Mouse (Mus musculus): ENCODE data around the gene Celf6. TPM values are rescaled to one million over a fixed set of nuclear protein-coding genes. Genes with fewer than 3 reads are reported as not detected.
A peak's percentile ranks its signal among the peaks of the same experiment; 100 is the strongest.

The Celf6 gene
- polyA plus RNA-seq, 1 experiment from 2014 or later: 12.1 TPM

DNA sequence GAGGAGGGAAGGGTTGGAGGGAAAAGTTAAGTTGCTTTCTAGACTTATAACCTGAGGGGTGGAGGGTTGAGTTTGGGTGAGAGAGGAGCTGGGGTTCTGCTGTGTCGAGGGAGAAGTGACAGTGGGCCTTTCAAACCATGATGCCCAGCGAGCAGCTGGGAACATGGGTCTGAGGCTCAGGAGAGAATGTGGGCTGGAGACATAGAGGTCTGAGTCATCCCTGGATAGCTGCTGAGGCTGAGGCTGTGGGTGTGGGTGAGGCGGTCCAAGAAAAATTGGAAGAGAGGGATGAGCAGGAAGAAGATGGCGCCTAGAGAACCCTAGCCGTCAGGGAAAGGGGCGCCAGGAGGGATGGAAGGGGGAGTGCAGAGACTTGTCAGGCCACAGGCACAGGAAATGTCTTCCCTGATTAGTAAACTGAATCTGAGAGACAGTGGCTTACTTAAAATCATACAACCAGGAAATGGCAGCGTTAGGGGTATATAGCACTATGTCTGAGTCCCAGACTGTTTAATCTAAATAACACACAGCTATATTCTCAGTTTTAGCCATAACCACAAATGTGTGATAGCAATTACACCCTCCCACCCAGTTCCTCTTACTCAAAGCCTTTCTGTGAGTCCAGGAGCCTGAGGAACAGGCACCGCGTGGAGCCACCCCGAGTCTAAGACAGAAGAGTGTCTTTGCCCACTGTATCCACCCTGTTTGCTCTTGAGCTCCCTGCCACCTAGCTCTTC lies 12.2 kb downstream of the Celf6 start:
- no peaks in the 10 kb centered on the region; the same call in 1 of the 2 replicates for H3K4me1 ChIP-seq (replicated peaks; ENCODE audit: control insufficient read depth, insufficient read depth, low read length)

DNA sequence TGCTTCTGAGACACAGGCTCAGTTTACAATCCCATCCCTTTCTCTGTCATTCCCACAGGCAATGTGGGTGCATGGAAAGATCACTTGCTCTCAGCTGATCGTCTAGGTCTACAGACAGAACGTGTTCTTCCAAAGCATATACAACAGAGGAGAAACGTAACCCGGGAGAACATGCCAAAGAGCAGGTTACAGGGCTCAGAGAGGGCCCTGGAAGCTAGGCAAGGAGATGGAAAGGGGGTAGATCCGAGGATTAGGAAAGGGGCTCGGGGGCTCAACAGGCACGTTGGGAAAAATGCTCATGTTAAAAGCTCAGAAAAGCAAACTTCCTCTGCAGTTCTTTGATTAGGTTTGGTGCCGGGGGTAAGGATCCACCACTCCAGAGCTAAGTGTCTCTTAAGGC lies 23.9 kb downstream of the Celf6 start:
- ATAC-seq (ENCODE audit: low FRiP score) (no peak), DNase-seq (ENCODE audit: low spot score) (no peak)
- WGBS: 80% methylated on average over 8 of the region's 8 CpGs

More for the DNA sequence above, 12.2 kb downstream of the Celf6 start:
- Histone ChIP-seq H3K27me3 (ENCODE audit: control insufficient read depth, insufficient read depth, low read length) (peaks cover 8% of the 10 kb centered on the region), H3K9me3 (ENCODE audit: control insufficient read depth, low read length) (no peaks in the 10 kb centered on the region), H3K27ac (ENCODE audit: low read depth, low read length) (no peak overlapping the region), H3K4me2 (replicated peaks; ENCODE audit: low read depth, low read length) (no peak overlapping the region), H3K4me3 (ENCODE audit: low read depth, low read length) (no peak overlapping the region), H3K9ac (ENCODE audit: low read depth, low read length) (no peak overlapping the region), H3K36me3 (ENCODE audit: control insufficient read depth, insufficient read depth, low read length) (no peaks in the 10 kb centered on the region)
- DNase-seq (ENCODE audit: low spot score) (no peak), ATAC-seq (ENCODE audit: low FRiP score) (no peak)
- 81% methylated on average over 10 of the region's 10 CpGs for WGBS

DNA sequence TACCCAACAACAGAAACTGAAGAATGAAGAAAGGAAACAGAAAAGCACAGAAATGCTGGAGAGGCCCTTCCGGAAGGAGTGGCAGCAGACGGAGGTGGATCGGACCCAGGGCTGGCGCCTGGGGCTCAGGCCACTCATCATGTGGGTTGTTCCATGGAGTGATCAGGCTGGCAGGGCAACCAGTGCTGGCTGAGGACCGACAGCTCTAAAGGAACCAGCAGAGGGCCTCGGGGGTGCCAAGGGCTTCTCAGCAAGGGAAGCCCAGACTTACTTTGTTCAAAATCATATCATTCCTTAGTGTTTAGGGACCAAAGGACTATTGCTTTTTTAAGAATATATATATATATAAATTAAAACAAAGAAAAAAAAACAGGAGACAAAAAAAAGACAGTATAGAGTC lies 28.2 kb downstream of the Celf6 start:
- Histone ChIP-seq H3K9ac (ENCODE audit: low read depth, low read length) (no peak overlapping the region), H3K27me3 (ENCODE audit: control insufficient read depth, insufficient read depth, low read length) (peaks cover 2% of the 10 kb centered on the region; the same call in 1 of the 2 replicates), H3K36me3 (ENCODE audit: control insufficient read depth, insufficient read depth, low read length) (no peaks in the 10 kb centered on the region), H3K27ac (ENCODE audit: low read depth, low read length) (no peak overlapping the region), H3K4me1 (replicated peaks; ENCODE audit: control insufficient read depth, insufficient read depth, low read length) (no peaks in the 10 kb centered on the region), H3K4me2 (replicated peaks; ENCODE audit: low read depth, low read length) (no peak overlapping the region), H3K9me3 (ENCODE audit: control insufficient read depth, low read length) (no peaks in the 10 kb centered on the region), H3K4me3 (ENCODE audit: low read depth, low read length) (no peak overlapping the region)
- ATAC-seq (ENCODE audit: low FRiP score): no peak
- 58% methylated on average over 6 of the region's 6 CpGs for WGBS
- DNase-seq (ENCODE audit: low spot score): no peak

More for the DNA sequence above, 23.9 kb downstream of the Celf6 start:
- Histone ChIP-seq H3K4me3 (ENCODE audit: low read depth, low read length) (no peak overlapping the region), H3K9ac (ENCODE audit: low read depth, low read length) (no peak overlapping the region), H3K27me3 (ENCODE audit: control insufficient read depth, insufficient read depth, low read length) (peaks cover 2% of the 10 kb centered on the region; the same call in 1 of the 2 replicates), H3K4me1 (replicated peaks; ENCODE audit: control insufficient read depth, insufficient read depth, low read length) (no peaks in the 10 kb centered on the region), H3K9me3 (ENCODE audit: control insufficient read depth, low read length) (no peaks in the 10 kb centered on the region), H3K27ac (ENCODE audit: low read depth, low read length) (no peak overlapping the region), H3K4me2 (replicated peaks; ENCODE audit: low read depth, low read length) (no peak overlapping the region), H3K36me3 (ENCODE audit: control insufficient read depth, insufficient read depth, low read length) (no peaks in the 10 kb centered on the region)

DNA sequence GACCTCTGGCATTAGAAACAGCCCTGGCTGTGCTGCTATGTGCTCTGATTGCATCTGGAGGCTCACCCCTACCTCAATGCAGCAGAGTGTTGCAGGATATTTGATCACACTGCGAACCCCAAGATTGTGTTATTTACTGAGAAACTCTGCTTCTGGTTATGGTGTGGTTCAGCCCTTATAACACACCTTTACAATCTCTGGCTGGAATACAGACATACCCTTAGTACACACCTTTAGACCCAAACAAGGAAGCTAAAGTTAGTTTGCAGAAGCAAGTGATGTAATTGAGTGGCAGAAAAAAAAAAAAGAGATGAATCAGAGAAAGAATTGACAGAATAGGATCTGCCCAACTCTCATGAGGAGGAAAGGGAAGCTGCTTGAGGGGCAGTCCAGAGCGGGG lies 33.2 kb downstream of the Celf6 start:
- no peaks in the 10 kb centered on the region for H3K9me3 ChIP-seq (ENCODE audit: control insufficient read depth, low read length)
- no peak overlapping the region for H3K4me2 ChIP-seq (replicated peaks; ENCODE audit: low read depth, low read length)
- H3K9ac ChIP-seq (ENCODE audit: low read depth, low read length): no peak overlapping the region
- no peaks in the 10 kb centered on the region for H3K27me3 ChIP-seq (ENCODE audit: control insufficient read depth, insufficient read depth, low read length)
- no peak overlapping the region for H3K4me3 ChIP-seq (ENCODE audit: low read depth, low read length)
- DNase-seq (ENCODE audit: low spot score): no peak
- no peak overlapping the region for H3K27ac ChIP-seq (ENCODE audit: low read depth, low read length)
- WGBS: 92% methylated on average over 2 of the region's 2 CpGs
- no peaks in the 10 kb centered on the region for H3K4me1 ChIP-seq (replicated peaks; ENCODE audit: control insufficient read depth, insufficient read depth, low read length)
- no peak for ATAC-seq (ENCODE audit: low FRiP score)
- H3K36me3 ChIP-seq (ENCODE audit: control insufficient read depth, insufficient read depth, low read length): no peaks in the 10 kb centered on the region

DNA sequence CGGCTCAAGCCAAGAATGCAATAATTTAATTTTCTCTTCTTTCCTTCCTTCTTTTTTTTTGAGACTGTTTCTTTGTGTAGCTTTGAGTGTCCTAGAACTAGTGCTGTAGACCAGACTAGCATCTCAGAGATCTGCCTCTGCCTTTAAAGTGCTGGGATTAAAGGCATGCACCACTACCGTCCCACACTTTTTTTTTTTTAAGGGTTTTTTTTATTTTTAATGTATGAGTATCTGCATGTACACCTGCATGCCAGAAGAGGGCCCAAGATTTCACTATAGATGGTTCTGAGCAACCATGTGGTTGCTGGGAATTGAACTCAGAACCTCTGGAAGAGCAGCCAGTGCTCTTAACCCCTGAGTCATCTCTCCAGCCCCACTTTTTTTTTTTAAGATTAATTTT lies 38.1 kb downstream of the Celf6 start:
- Histone ChIP-seq H3K9ac (ENCODE audit: low read depth, low read length) (no peak overlapping the region), H3K4me2 (replicated peaks; ENCODE audit: low read depth, low read length) (no peak overlapping the region), H3K27me3 (ENCODE audit: control insufficient read depth, insufficient read depth, low read length) (no peaks in the 10 kb centered on the region), H3K4me3 (ENCODE audit: low read depth, low read length) (no peak overlapping the region), H3K4me1 (replicated peaks; ENCODE audit: control insufficient read depth, insufficient read depth, low read length) (0 out of 2 replicates have a peak, but pooled peaks cover 2% of the 10 kb centered on the region), H3K9me3 (ENCODE audit: control insufficient read depth, low read length) (no peaks in the 10 kb centered on the region), H3K36me3 (ENCODE audit: control insufficient read depth, insufficient read depth, low read length) (no peaks in the 10 kb centered on the region), H3K27ac (ENCODE audit: low read depth, low read length) (no peak overlapping the region)
- WGBS: 94% methylated on average over 2 of the region's 2 CpGs
- ATAC-seq (ENCODE audit: low FRiP score) (no peak), DNase-seq (ENCODE audit: low spot score) (no peak)

DNA sequence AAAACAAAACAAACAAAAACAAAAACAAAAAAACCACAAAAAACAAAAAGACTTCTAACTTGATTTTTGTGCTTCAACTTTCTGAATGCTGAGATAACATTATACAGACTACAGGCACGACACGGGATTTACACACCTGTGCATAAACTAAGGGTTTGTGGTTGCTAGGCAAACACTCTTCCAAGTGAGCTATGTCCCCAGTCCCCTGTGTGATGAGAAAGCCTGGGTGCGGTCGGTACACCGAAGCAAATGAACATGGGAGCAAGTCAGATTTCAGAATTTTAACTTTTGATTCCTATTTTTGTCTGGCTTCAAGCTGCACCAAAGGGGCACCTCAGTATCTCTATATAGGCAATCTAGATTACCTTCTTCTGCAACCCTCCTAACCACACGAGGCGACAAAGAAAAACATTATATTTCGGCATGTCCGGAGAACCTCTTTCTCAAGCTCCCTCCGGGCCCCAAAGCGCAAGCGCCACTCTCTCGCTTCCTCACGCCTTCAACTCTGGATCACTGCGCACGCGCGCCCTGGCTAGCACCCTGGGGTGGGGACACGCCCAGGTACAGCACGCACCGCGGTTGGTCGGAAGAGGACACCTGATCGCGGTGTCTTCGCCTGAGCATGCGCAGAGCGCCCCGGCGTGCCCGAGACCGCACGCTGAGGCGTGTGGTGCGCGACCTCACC lies 39.0 kb downstream of the Celf6 start, which contains the start of gene Parp6:
TSS of gene Parp6 (plus strand) at position 663 of the 685 bp plus-strand sequence.
- H3K9ac ChIP-seq (ENCODE audit: low read depth, low read length): peak within 1 kb of the TSS; percentile 87
- peak within 1 kb of the TSS; percentile 66 for H3K4me3 ChIP-seq (ENCODE audit: low read depth, low read length)
- WGBS: under 1% methylated on average over 36 of the region's 36 CpGs
- no peaks in the 10 kb centered on the region for H3K36me3 ChIP-seq (ENCODE audit: control insufficient read depth, insufficient read depth, low read length)
- H3K27ac ChIP-seq (ENCODE audit: low read depth, low read length): peak within 1 kb of the TSS; percentile 89
- H3K4me2 ChIP-seq (replicated peaks; ENCODE audit: low read depth, low read length): peak within 1 kb of the TSS; percentile 51
- H3K4me1 ChIP-seq (replicated peaks; ENCODE audit: control insufficient read depth, insufficient read depth, low read length): 0 out of 2 replicates have a peak, but pooled peaks cover 2% of the 10 kb centered on the region
- no peaks in the 10 kb centered on the region for H3K9me3 ChIP-seq (ENCODE audit: control insufficient read depth, low read length)
- no peaks in the 10 kb centered on the region for H3K27me3 ChIP-seq (ENCODE audit: control insufficient read depth, insufficient read depth, low read length)
- ATAC-seq (ENCODE audit: low FRiP score) (peak; percentile 98), DNase-seq (ENCODE audit: low spot score) (peak; percentile 99)

DNA sequence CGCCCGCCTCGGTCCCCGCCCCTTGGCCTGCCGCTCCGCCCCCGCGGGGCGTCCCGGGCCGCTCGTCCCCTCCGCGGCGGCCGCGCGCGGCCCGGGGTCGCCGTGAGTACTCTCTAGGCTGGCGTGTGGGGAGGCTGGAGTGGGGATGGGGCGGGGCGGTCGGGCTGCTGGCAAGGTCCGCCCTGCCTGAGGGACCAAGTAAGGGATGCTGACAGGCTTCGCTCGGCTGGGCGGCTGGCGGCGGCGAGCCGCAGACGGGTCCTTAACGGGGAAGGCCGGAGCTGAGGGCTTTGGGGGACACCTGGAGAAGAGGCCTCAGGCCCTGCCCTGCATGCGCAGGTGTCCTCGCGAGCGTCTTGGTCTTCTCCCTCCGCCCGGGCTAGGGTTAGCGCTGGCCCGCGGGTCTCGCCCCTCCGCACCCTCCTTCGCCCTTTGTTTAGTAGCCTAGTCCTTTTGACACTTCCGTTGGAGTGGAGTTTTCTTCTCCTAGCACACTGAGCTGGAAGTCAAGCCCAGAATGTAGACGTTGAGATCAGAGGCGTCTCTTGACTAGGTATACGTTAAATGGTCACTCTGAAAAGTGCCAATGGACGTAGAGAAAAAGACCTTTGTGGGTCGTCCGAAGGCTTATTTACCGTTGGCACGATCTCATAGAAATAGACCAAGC lies 39.7 kb downstream of the Celf6 start:
- Histone ChIP-seq H3K9ac (ENCODE audit: low read depth, low read length) (peak overlapping the region; percentile 87), H3K4me1 (replicated peaks; ENCODE audit: control insufficient read depth, insufficient read depth, low read length) (0 out of 2 replicates have a peak, but pooled peaks cover 2% of the 10 kb centered on the region), H3K9me3 (ENCODE audit: control insufficient read depth, low read length) (no peaks in the 10 kb centered on the region), H3K4me2 (replicated peaks; ENCODE audit: low read depth, low read length) (peak overlapping the region; percentile 51), H3K4me3 (ENCODE audit: low read depth, low read length) (peak overlapping the region; percentile 66), H3K27me3 (ENCODE audit: control insufficient read depth, insufficient read depth, low read length) (no peaks in the 10 kb centered on the region), H3K27ac (ENCODE audit: low read depth, low read length) (peak overlapping the region; percentile 89), H3K36me3 (ENCODE audit: control insufficient read depth, insufficient read depth, low read length) (no peaks in the 10 kb centered on the region; the same call in 1 of the 2 replicates)
- 0% methylated on average over 31 of the region's 58 CpGs for WGBS
- ATAC-seq (ENCODE audit: low FRiP score) (peak; percentile 93), DNase-seq (ENCODE audit: low spot score) (no peak)

DNA sequence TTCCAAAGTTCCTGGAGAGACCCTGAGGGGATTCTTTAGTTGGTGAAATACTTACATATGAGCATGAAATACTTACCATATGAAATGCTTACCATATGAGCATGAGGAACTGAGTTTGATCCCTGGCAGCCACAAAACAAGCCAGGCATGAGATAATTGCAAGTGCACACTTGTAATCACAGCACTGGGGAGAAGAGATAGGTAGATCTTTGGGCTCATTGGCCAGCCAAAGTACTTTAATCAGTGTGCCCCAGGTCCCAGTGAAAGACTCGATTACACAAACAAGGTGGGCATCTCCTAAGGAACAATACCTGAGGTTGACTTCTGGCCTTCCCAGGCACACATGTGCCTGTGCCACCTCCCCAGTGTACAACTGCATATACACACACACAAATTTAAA lies 60.7 kb downstream of the Celf6 start:
- H3K4me2 ChIP-seq (replicated peaks; ENCODE audit: low read depth, low read length): no peak overlapping the region
- no peak overlapping the region for H3K9ac ChIP-seq (ENCODE audit: low read depth, low read length)
- ATAC-seq (ENCODE audit: low FRiP score) (no peak), DNase-seq (ENCODE audit: low spot score) (no peak)
- H3K4me1 ChIP-seq (replicated peaks; ENCODE audit: control insufficient read depth, insufficient read depth, low read length): no peaks in the 10 kb centered on the region
- 88% methylated on average over 1 of the region's 1 CpGs for WGBS
- H3K27me3 ChIP-seq (ENCODE audit: control insufficient read depth, insufficient read depth, low read length): no peaks in the 10 kb centered on the region
- H3K36me3 ChIP-seq (ENCODE audit: control insufficient read depth, insufficient read depth, low read length): no peaks in the 10 kb centered on the region
- no peak overlapping the region for H3K4me3 ChIP-seq (ENCODE audit: low read depth, low read length)
- no peaks in the 10 kb centered on the region for H3K9me3 ChIP-seq (ENCODE audit: control insufficient read depth, low read length)
- no peak overlapping the region for H3K27ac ChIP-seq (ENCODE audit: low read depth, low read length)
